Mouse (Mus musculus) lung, postnatal 0 days (tissue): Measurements from ENCODE around the gene Ecsit.

Source experiments
- CTCF ChIP-seq: IDR thresholded peaks from 2 replicates; pipeline ENCODE4 v1.5.1; 2016; ENCODE audit warnings: antibody characterized with exemption, mild to moderate bottlenecking
- EP300 ChIP-seq: IDR thresholded peaks from 2 replicates; pipeline ENCODE4 v1.6.1; 2016; ENCODE audit warnings: antibody characterized with exemption, mild to moderate bottlenecking, control low read depth

DNA sequence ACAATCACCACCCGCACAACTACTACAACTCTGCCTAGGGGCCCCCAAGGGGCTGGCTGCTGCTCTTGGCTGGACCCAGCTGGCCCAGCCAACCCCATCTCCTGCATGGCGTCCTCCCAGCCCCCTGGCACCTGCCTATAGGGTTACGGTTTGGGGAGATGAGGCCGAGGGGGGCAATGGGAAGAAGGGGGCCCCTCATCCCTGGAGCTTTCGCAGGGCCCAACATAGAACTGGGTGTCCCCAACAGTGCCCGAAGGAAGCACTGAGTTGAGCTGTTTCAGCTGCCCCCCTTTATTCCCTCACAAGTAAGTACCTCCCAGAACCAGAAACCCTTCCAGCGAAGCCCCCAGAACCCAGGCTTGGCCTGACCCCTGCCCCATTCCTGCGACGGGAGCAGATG lies 23.0 kb upstream of the Ecsit start:
- TF ChIP-seq CTCF (no peak), EP300 (no peak)
